Mouse (Mus musculus): Measurements from ENCODE around the gene Tmem170b. TPM values are rescaled to one million over a fixed set of nuclear protein-coding genes. Genes with fewer than 3 reads are reported as not detected.

The Tmem170b gene
- total RNA-seq, 2 experiments from 2014 or later: 83.5 to 85.9 TPM

GRCm38 (mm10) chr13:41607589-41607988, 1.9 kb downstream of the Tmem170b start:
- DNase-seq (ENCODE audit: extremely low spot score in 1 of 2, low spot score in 2 of 2): no peak
- intact Hi-C loops (cut with DNase I): no loop called here

- intact Hi-C loops (cut with DNase I): no loop called here
- no peak for DNase-seq (ENCODE audit: extremely low spot score in 1 of 2, low spot score in 2 of 2)
Measured at GRCm38 (mm10) chr13:41608559-41608958, 2.9 kb downstream of the Tmem170b start.

GRCm38 (mm10) chr13:41611046-41611445, 5.3 kb downstream of the Tmem170b start:
- intact Hi-C loops (cut with DNase I): no loop called here
- DNase-seq (ENCODE audit: extremely low spot score in 1 of 2, low spot score in 2 of 2): no peak

GRCm38 (mm10) chr13:41614539-41614938, 8.8 kb downstream of the Tmem170b start:
- no peak for DNase-seq (ENCODE audit: extremely low spot score in 1 of 2, low spot score in 2 of 2)
- intact Hi-C loops (cut with DNase I): no loop called here

- no peak for DNase-seq (ENCODE audit: extremely low spot score in 1 of 2, low spot score in 2 of 2)
- intact Hi-C loops (cut with DNase I): no loop called here
Measured at GRCm38 (mm10) chr13:41614982-41615381, 9.3 kb downstream of the Tmem170b start.

- intact Hi-C loops (cut with DNase I): no loop called here
- no peak for DNase-seq (ENCODE audit: extremely low spot score in 1 of 2, low spot score in 2 of 2)
Measured at GRCm38 (mm10) chr13:41619470-41619869, 13.8 kb downstream of the Tmem170b start.

GRCm38 (mm10) chr13:41620132-41620531, 14.4 kb downstream of the Tmem170b start:
- intact Hi-C loops (cut with DNase I): no loop called here
- DNase-seq (ENCODE audit: extremely low spot score in 1 of 2, low spot score in 2 of 2): no peak

- intact Hi-C loops (cut with DNase I): no loop called here
- DNase-seq (ENCODE audit: extremely low spot score in 1 of 2, low spot score in 2 of 2): no peak
Measured at GRCm38 (mm10) chr13:41624123-41624522, 18.4 kb downstream of the Tmem170b start.

- no peak for DNase-seq (ENCODE audit: extremely low spot score in 1 of 2, low spot score in 2 of 2)
- intact Hi-C loops (cut with DNase I): no loop called here
Measured at GRCm38 (mm10) chr13:41625248-41625647, 19.5 kb downstream of the Tmem170b start.

GRCm38 (mm10) chr13:41627277-41627916, 21.7 kb downstream of the Tmem170b start:
- intact Hi-C loops (cut with DNase I): no loop called here
- DNase-seq (ENCODE audit: extremely low spot score in 1 of 2, low spot score in 2 of 2): no peak

- DNase-seq (ENCODE audit: extremely low spot score in 1 of 2, low spot score in 2 of 2): peak; percentile 63 to 72
- intact Hi-C loops (cut with DNase I): no loop called here
Measured at GRCm38 (mm10) chr13:41634401-41634818, 28.7 kb downstream of the Tmem170b start.

- no peak for DNase-seq (ENCODE audit: extremely low spot score in 1 of 2, low spot score in 2 of 2)
- intact Hi-C loops (cut with DNase I): loop anchor here (5.0 kb wide), 1 partner anchor 66 kb away; no protein-coding TSS in a partner anchor
Measured at GRCm38 (mm10) chr13:41638083-41638482, 32.4 kb downstream of the Tmem170b start.

- intact Hi-C loops (cut with DNase I): loop anchor here (5.0 kb wide), 1 partner anchor 604 kb away; no protein-coding TSS in a partner anchor
- DNase-seq (ENCODE audit: extremely low spot score in 1 of 2, low spot score in 2 of 2): peak; percentile 56 to 64
Measured at GRCm38 (mm10) chr13:41642851-41643250, 37.1 kb downstream of the Tmem170b start.

GRCm38 (mm10) chr13:41643798-41644197, 38.1 kb downstream of the Tmem170b start:
- intact Hi-C loops (cut with DNase I): loop anchor here (5.0 kb wide), 1 partner anchor 604 kb away; no protein-coding TSS in a partner anchor
- DNase-seq (ENCODE audit: extremely low spot score in 1 of 2, low spot score in 2 of 2): peak in 1 of 2 experiments; percentile 68

- intact Hi-C loops (cut with DNase I): loop anchor here (5.0 kb wide), 1 partner anchor 602 kb away; no protein-coding TSS in a partner anchor
- DNase-seq (ENCODE audit: extremely low spot score in 1 of 2, low spot score in 2 of 2): no peak
Measured at GRCm38 (mm10) chr13:41644591-41645482, 39.1 kb downstream of the Tmem170b start.

GRCm38 (mm10) chr13:41645483-41645859, 39.8 kb downstream of the Tmem170b start:
- no peak for DNase-seq (ENCODE audit: extremely low spot score in 1 of 2, low spot score in 2 of 2)
- intact Hi-C loops (cut with DNase I): no loop called here

GRCm38 (mm10) chr13:41647976-41648375, 42.3 kb downstream of the Tmem170b start:
- intact Hi-C loops (cut with DNase I): no loop called here
- DNase-seq (ENCODE audit: extremely low spot score in 1 of 2, low spot score in 2 of 2): no peak

GRCm38 (mm10) chr13:41650665-41651064, 45.0 kb downstream of the Tmem170b start:
- intact Hi-C loops (cut with DNase I): no loop called here
- DNase-seq (ENCODE audit: extremely low spot score in 1 of 2, low spot score in 2 of 2): no peak

GRCm38 (mm10) chr13:41653791-41654190, 48.1 kb downstream of the Tmem170b start:
- DNase-seq (ENCODE audit: extremely low spot score in 1 of 2, low spot score in 2 of 2): no peak

GRCm38 (mm10) chr13:41655576-41656090, 49.9 kb downstream of the Tmem170b start:
- no peak for DNase-seq (ENCODE audit: extremely low spot score in 1 of 2, low spot score in 2 of 2)
- intact Hi-C loops (cut with DNase I): no loop called here

More at GRCm38 (mm10) chr13:41653791-41654190, 48.1 kb downstream of the Tmem170b start:
- intact Hi-C loops (cut with DNase I): no loop called here
